ENCODE assay signal across 10 mouse cellular contexts in genomic region chr17:46627409-46627808, GRCm38 (mm10). TPM values are rescaled to one million over a fixed set of nuclear protein-coding genes. Genes with fewer than 3 reads are reported as not detected.
DNase-seq lines count a peak whose midpoint lies in the region; ATAC-seq and TF ChIP-seq lines count a peak whose summit lies in the region.
"Had no signal": no experiment of that assay in that cellular context is flagged by ENCODE, and none has a peak within 500 bp of the region (broad histone marks: within the 10 kb centered on the region; RNA-seq: fewer than 3 reads in every experiment).

No protein-coding gene starts in this region.

- no peak for ATAC-seq in kidney, postnatal 0 days (replicated peaks; ENCODE audit: low FRiP score, low read depth)
- ATAC-seq in forebrain, embryonic 16.5 days: no peak
- ATAC-seq in liver, embryonic 13.5 days (ENCODE audit: low read depth): no peak
- no peak for ATAC-seq in stomach, embryonic 15.5 days (ENCODE audit: insufficient read depth, low FRiP score, low read depth)
- no peak for ATAC-seq in CD4-positive, CD25-positive, alpha-beta regulatory T cell, adult 4 months

- DNase-seq in kidney, postnatal 0 days (ENCODE audit: low spot score): no peak
- no peak for DNase-seq in kidney, postnatal 36 days
- DNase-seq in liver, embryonic 13.5 days: no peak
- no peak for DNase-seq in natural killer cell, adult 2 months (ENCODE audit: low spot score in 2 of 2)
- DNase-seq in frontal cortex, postnatal 14 days (ENCODE audit: low spot score in 2 of 2): no peak
- DNase-seq: kidney, postnatal 10 days; right cerebral cortex, postnatal 14 days had no signal

- peak overlapping the region; percentile 80 for H3K4me2 ChIP-seq in kidney, postnatal 0 days (ENCODE audit: low read length)
- peak overlapping the region; percentile 80 for H3K4me2 ChIP-seq in forebrain, embryonic 16.5 days (ENCODE audit: low read length)
- peak overlapping the region; percentile 70 for H3K4me2 ChIP-seq in liver, embryonic 13.5 days
- H3K4me2 ChIP-seq in stomach, embryonic 15.5 days: peak overlapping the region; percentile 71

- H3K4me1 ChIP-seq in kidney, postnatal 0 days (replicated peaks; ENCODE audit: insufficient read depth, low read length): peaks cover 40% of the 10 kb centered on the region
- peaks cover 50% of the 10 kb centered on the region for H3K4me1 ChIP-seq in forebrain, embryonic 16.5 days (replicated peaks; ENCODE audit: control insufficient read depth, insufficient read depth, low read length)
- peaks cover 43% of the 10 kb centered on the region for H3K4me1 ChIP-seq in liver, embryonic 13.5 days (replicated peaks)
- peaks cover 69% of the 10 kb centered on the region for H3K4me1 ChIP-seq in stomach, embryonic 15.5 days

- H3K27me3 ChIP-seq in kidney, postnatal 0 days (ENCODE audit: insufficient read depth, low read length): no peaks in the 10 kb centered on the region
- no peaks in the 10 kb centered on the region for H3K27me3 ChIP-seq in forebrain, embryonic 16.5 days (replicated peaks; ENCODE audit: control insufficient read depth, insufficient read depth, low read length)
- peaks cover 59% of the 10 kb centered on the region for H3K27me3 ChIP-seq in liver, embryonic 13.5 days
- no peaks in the 10 kb centered on the region for H3K27me3 ChIP-seq in stomach, embryonic 15.5 days (replicated peaks)

- H3K4me3 ChIP-seq in kidney, postnatal 0 days (replicated peaks; ENCODE audit: low read depth, low read length): peak overlapping the region; percentile 91
- H3K4me3 ChIP-seq in forebrain, embryonic 16.5 days (replicated peaks; ENCODE audit: low read length): no peak overlapping the region
- no peak overlapping the region for H3K4me3 ChIP-seq in liver, embryonic 13.5 days (replicated peaks)
- peak overlapping the region; percentile 89 for H3K4me3 ChIP-seq in stomach, embryonic 15.5 days (replicated peaks)

- 0 out of 2 replicates have a peak, but pooled peaks cover 3% of the 10 kb centered on the region for H3K36me3 ChIP-seq in kidney, postnatal 0 days (ENCODE audit: insufficient read depth, low read length)
- H3K36me3 ChIP-seq in forebrain, embryonic 16.5 days (ENCODE audit: control insufficient read depth, insufficient read depth): no peaks in the 10 kb centered on the region
- H3K36me3 ChIP-seq in liver, embryonic 13.5 days: no peaks in the 10 kb centered on the region
- peaks cover 4% of the 10 kb centered on the region; the same call in 1 of the 2 replicates for H3K36me3 ChIP-seq in stomach, embryonic 15.5 days

- WGBS in kidney, postnatal 0 days: 19% methylated on average over 6 of the region's 6 CpGs
- WGBS in forebrain, embryonic 16.5 days: 59% methylated on average over 6 of the region's 6 CpGs
- WGBS in liver, embryonic 13.5 days (ENCODE audit: insufficient replicate concordance): 59% methylated on average over 6 of the region's 6 CpGs
- 30% methylated on average over 6 of the region's 6 CpGs for WGBS in stomach, embryonic 15.5 days

- H3K9me3 ChIP-seq in kidney, postnatal 0 days (replicated peaks; ENCODE audit: low read length): no peaks in the 10 kb centered on the region
- no peaks in the 10 kb centered on the region for H3K9me3 ChIP-seq in forebrain, embryonic 16.5 days (ENCODE audit: control insufficient read depth, low read length)
- no peaks in the 10 kb centered on the region for H3K9me3 ChIP-seq in liver, embryonic 13.5 days (replicated peaks)
- H3K9me3 ChIP-seq in stomach, embryonic 15.5 days: no peaks in the 10 kb centered on the region

- TF ChIP-seq CTCF in kidney, postnatal 0 days (IDR thresholded peaks at IDR 0.05; ENCODE audit: low read depth): no peak

- peak overlapping the region; percentile 95 for H3K9ac ChIP-seq in kidney, postnatal 0 days (ENCODE audit: low read depth, low read length)
- H3K9ac ChIP-seq in forebrain, embryonic 16.5 days (replicated peaks; ENCODE audit: low read depth, low read length): no peak overlapping the region
- no peak overlapping the region for H3K9ac ChIP-seq in liver, embryonic 13.5 days
- peak overlapping the region; percentile 97; the same call in 1 of the 2 replicates for H3K9ac ChIP-seq in stomach, embryonic 15.5 days

- peak overlapping the region; percentile 25; the same call in 1 of the 2 replicates for H3K27ac ChIP-seq in kidney, postnatal 0 days
- no peak overlapping the region for H3K27ac ChIP-seq in forebrain, embryonic 16.5 days (ENCODE audit: low read length)
- no peak overlapping the region for H3K27ac ChIP-seq in liver, embryonic 13.5 days
- H3K27ac ChIP-seq in stomach, embryonic 15.5 days: peak overlapping the region; percentile 96; the same call in 1 of the 2 replicates

RNA-seq across cellular contexts. Expression of gene Ptk7, which starts 1.9 kb away (rescaled TPM):
- polyA plus RNA-seq in kidney, postnatal 0 days (2015; fragmentation: Nextera tagmentation; extraction: Ambion mirVana): 94.0 and 103 TPM in 2 replicates
- polyA plus RNA-seq in forebrain, embryonic 16.5 days (2015; fragmentation: Nextera tagmentation; extraction: Ambion mirVana): 33.9 and 36.5 TPM in 2 replicates
- 8.0 and 9.1 TPM in 2 replicates for polyA plus RNA-seq in liver, embryonic 13.5 days (2015; fragmentation: Nextera tagmentation; extraction: Ambion mirVana)
- polyA plus RNA-seq in stomach, embryonic 15.5 days (2015; fragmentation: Nextera tagmentation; extraction: Ambion mirVana): 87.6 and 89.8 TPM in 2 replicates
- not detected for polyA plus RNA-seq in CD4-positive, CD25-positive, alpha-beta regulatory T cell, adult 4 months (2017; shearing (Covaris generic))

RNA-seq across cellular contexts. Expression of gene Klc4, which starts 18.4 kb away (rescaled TPM):
- polyA plus RNA-seq in kidney, postnatal 0 days (2015; fragmentation: Nextera tagmentation; extraction: Ambion mirVana): 47.6 and 50.4 TPM in 2 replicates
- polyA plus RNA-seq in forebrain, embryonic 16.5 days (2015; fragmentation: Nextera tagmentation; extraction: Ambion mirVana): 42.8 and 43.9 TPM in 2 replicates
- 5.8 TPM in 2 replicates for polyA plus RNA-seq in liver, embryonic 13.5 days (2015; fragmentation: Nextera tagmentation; extraction: Ambion mirVana)
- polyA plus RNA-seq in stomach, embryonic 15.5 days (2015; fragmentation: Nextera tagmentation; extraction: Ambion mirVana): 38.4 and 41.4 TPM in 2 replicates
- polyA plus RNA-seq in CD4-positive, CD25-positive, alpha-beta regulatory T cell, adult 4 months (2017; shearing (Covaris generic)): 10 to 100 TPM; 13.6 to 14.7 TPM

RNA-seq across cellular contexts. Expression of gene Mrpl2, which starts 18.6 kb away (rescaled TPM):
- 144 and 157 TPM in 2 replicates for polyA plus RNA-seq in kidney, postnatal 0 days (2015; fragmentation: Nextera tagmentation; extraction: Ambion mirVana)
- 66.1 and 74.9 TPM in 2 replicates for polyA plus RNA-seq in forebrain, embryonic 16.5 days (2015; fragmentation: Nextera tagmentation; extraction: Ambion mirVana)
- polyA plus RNA-seq in liver, embryonic 13.5 days (2015; fragmentation: Nextera tagmentation; extraction: Ambion mirVana): 91.5 and 97.5 TPM in 2 replicates
- 112 and 126 TPM in 2 replicates for polyA plus RNA-seq in stomach, embryonic 15.5 days (2015; fragmentation: Nextera tagmentation; extraction: Ambion mirVana)
- polyA plus RNA-seq in CD4-positive, CD25-positive, alpha-beta regulatory T cell, adult 4 months (2017; shearing (Covaris generic)): 10 to 100 TPM; 57.0 to 65.9 TPM

RNA-seq across cellular contexts. Expression of gene Cul7, which starts 22.7 kb away (rescaled TPM):
- polyA plus RNA-seq in kidney, postnatal 0 days (2015; fragmentation: Nextera tagmentation; extraction: Ambion mirVana): 29.0 and 33.3 TPM in 2 replicates
- polyA plus RNA-seq in forebrain, embryonic 16.5 days (2015; fragmentation: Nextera tagmentation; extraction: Ambion mirVana): 38.8 and 42.8 TPM in 2 replicates
- 10.9 and 12.4 TPM in 2 replicates for polyA plus RNA-seq in liver, embryonic 13.5 days (2015; fragmentation: Nextera tagmentation; extraction: Ambion mirVana)
- polyA plus RNA-seq in stomach, embryonic 15.5 days (2015; fragmentation: Nextera tagmentation; extraction: Ambion mirVana): 42.9 and 49.5 TPM in 2 replicates
- 1 to 10 TPM; 3.3 to 5.9 TPM for polyA plus RNA-seq in CD4-positive, CD25-positive, alpha-beta regulatory T cell, adult 4 months (2017; shearing (Covaris generic))

RNA-seq across cellular contexts. Expression of gene Rrp36, which starts 46.7 kb away (rescaled TPM):
- polyA plus RNA-seq in kidney, postnatal 0 days (2015; fragmentation: Nextera tagmentation; extraction: Ambion mirVana): 44.4 and 47.2 TPM in 2 replicates
- 47.7 and 51.1 TPM in 2 replicates for polyA plus RNA-seq in forebrain, embryonic 16.5 days (2015; fragmentation: Nextera tagmentation; extraction: Ambion mirVana)
- 31.7 and 31.9 TPM in 2 replicates for polyA plus RNA-seq in liver, embryonic 13.5 days (2015; fragmentation: Nextera tagmentation; extraction: Ambion mirVana)
- polyA plus RNA-seq in stomach, embryonic 15.5 days (2015; fragmentation: Nextera tagmentation; extraction: Ambion mirVana): 53.2 and 57.2 TPM in 2 replicates
- 10 to 100 TPM; 47.2 to 62.6 TPM for polyA plus RNA-seq in CD4-positive, CD25-positive, alpha-beta regulatory T cell, adult 4 months (2017; shearing (Covaris generic))

Comparison
In these comparisons a context has a peak if more than half of its experiments do, and no peak if none do; other contexts are left out.
1. H3K27ac ChIP-seq: peak in kidney, postnatal 0 days (single experiment) and stomach, embryonic 15.5 days (single experiment); none in forebrain, embryonic 16.5 days (single experiment) and liver, embryonic 13.5 days (single experiment).
2. H3K4me3 ChIP-seq: peak in kidney, postnatal 0 days (single experiment) and stomach, embryonic 15.5 days (single experiment); none in forebrain, embryonic 16.5 days (single experiment) and liver, embryonic 13.5 days (single experiment).
3. H3K9ac ChIP-seq: peak in kidney, postnatal 0 days (single experiment) and stomach, embryonic 15.5 days (single experiment); none in forebrain, embryonic 16.5 days (single experiment) and liver, embryonic 13.5 days (single experiment).
4. Peak in every context shown above with its lines, with median percentiles within 50 percentile points of each other: H3K4me2 ChIP-seq.